Mouse (Mus musculus): ENCODE measurements around the gene Galnt14. TPM values are rescaled to one million over a fixed set of nuclear protein-coding genes. Genes with fewer than 3 reads are reported as not detected.
A peak's percentile ranks its signal among the peaks of the same experiment; 100 is the strongest.

Galnt14 gene
- total RNA-seq, 2 experiments from 2014 or later, result 20.1 to 20.8 TPM

DNA sequence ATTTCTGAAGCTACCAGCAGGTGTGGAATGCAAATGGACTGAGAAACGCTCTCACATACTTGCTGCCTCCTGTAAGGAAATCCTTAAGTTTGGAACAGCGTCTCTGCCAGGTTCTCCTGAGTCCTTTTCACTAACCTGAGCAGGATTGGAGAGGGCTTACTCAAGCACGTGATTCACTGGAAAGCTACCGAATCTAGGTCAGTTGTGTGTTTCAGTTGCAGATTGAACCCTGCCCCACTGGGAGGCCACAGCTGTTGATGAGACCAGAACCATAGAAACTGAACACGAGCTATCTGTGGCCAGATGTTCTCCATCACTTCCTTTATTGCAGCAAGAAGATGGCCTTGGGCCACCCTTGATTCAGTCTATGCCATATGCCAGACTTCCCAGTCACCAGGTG lies 38.3 kb downstream of the Galnt14 start:
- intact Hi-C loops (cut with DNase I), result no loop called here
- DNase-seq (ENCODE audit: low spot score in 2 of 2), result no peak

DNA sequence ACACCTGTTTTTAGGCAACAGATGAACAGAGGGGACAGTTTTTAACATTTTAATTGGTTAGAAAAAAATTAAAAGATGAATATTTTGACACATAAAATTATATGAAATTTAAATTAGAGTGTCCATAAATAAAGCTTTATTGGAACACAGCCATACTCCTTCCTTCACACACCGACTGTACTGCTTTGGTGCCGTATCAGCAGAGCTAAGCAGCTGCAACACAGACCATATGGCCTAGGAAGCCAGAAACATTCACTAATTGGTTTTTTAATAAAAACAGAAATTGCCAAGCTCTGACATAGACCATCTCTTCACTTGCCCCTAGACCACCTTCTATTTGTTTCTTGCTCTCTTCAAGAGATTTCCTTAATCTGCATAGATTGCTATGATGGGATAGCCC lies 40.2 kb downstream of the Galnt14 start:
- no peak for DNase-seq (ENCODE audit: low spot score in 2 of 2)
- intact Hi-C loops (cut with DNase I), result no loop called here

DNA sequence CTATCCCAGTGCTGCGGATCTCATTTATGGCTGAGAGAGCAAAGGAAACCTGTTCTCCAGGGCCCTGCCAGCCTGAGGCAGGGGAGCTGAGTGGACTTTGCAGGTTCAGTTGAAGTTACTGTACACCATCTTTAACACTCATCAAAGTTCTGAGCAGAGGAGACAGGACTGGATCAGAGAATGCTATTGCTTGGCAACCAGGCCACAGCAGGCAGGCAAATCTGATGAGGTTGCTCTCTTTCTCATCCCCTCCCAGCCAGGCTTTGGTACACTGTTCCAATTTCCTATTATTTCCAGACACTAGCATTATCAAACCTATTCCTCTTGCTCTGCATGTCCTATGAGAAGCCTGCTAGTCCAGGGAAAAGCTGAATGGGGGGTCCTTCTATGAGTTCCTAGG lies 41.3 kb downstream of the Galnt14 start:
- intact Hi-C loops (cut with DNase I), result no loop called here
- no peak for DNase-seq (ENCODE audit: low spot score in 2 of 2)

DNA sequence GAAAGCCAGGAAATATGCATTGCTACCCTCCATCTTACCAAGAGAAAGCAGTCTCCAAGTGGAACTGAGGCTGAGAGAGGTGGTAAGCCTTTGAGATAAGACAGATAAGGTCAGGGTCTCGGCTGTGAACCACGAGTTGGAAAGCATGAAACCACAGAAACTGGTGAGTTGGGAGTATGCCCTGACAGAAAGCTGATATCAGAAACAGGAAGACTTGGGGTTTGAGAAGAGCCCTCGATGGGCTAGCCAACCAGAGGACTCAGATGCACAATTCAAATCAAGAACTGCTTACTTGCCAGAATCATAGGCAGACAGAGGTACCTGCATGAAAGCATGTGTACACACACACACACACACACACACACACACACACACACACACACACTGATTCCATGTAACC lies 47.0 kb downstream of the Galnt14 start:
- DNase-seq (ENCODE audit: low spot score in 2 of 2), result no peak
- intact Hi-C loops (cut with DNase I), result no loop called here

DNA sequence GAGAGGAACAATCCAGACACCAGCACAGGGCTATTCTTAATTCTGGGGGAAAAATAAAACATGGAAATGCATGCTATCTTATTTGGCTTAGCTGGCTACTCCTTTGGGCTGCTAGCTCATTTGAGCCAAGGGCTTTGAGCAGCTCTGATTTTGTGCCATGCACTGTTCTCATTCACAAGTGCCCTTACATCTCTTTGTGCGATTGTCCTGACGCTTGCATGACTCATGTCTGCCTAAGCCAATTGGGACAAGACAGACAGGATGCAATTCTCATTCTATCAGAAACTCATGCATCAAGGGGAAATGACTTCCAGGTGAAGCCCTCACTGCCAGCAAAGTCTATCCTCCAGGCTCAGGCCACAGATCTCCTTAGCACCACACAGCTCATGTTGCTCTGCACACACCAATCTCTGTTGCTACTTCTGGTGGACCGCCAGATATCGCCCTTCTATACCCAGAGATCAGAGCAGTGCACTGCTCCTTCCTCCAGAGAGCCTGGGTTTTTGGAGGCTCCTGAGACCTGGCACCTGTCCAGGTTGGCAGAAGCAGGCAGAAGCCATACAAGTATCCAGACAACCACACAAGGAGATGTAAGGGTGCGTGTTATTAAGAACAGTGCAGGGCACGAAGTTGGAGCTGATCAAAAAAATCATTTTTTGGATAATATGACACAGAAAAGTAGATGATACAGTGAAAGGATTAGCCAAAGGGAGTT lies 51.4 kb downstream of the Galnt14 start:
- intact Hi-C loops (cut with DNase I), result no loop called here
- no peak for DNase-seq (ENCODE audit: low spot score in 2 of 2)

DNA sequence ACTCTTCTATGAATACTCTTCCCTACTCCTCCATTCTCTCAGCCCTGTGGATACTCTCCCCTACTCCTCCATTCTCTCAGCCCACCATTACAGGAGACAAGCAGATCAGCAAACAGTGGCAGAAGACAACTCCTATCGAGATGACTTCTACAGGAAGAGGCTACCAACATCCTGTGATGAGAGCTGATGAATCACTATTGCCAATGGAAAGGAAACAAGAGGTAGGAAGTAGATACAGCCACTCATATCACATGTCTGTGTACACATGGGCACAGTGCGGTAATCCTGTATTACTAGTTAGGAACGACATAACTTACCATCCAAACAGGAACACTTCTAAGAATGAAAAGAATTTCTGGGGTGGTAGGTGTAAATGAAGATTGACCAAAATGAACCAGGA lies 53.9 kb downstream of the Galnt14 start:
- DNase-seq (ENCODE audit: low spot score in 2 of 2), result no peak
- intact Hi-C loops (cut with DNase I), result no loop called here

DNA sequence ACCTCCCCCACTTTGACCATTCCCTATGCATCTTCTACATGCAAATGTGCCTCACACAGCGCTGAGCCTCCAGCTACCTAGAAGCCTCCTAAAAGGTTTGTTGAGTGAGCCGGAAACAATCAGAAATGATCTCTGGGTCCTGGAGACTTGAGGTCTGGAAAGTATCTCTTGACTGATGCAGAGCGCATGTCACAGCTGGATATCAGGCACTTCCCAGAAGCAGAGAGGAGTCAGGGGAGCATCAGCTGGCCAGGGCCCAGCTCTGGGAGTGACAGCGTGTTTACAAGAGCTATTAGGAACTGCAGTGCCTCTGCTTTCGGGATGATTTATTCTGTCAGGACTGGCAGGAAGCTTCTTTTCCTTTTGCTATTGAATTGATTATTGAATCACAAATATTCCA lies 56.0 kb downstream of the Galnt14 start:
- intact Hi-C loops (cut with DNase I), result no loop called here
- DNase-seq (ENCODE audit: low spot score in 2 of 2), result no peak

DNA sequence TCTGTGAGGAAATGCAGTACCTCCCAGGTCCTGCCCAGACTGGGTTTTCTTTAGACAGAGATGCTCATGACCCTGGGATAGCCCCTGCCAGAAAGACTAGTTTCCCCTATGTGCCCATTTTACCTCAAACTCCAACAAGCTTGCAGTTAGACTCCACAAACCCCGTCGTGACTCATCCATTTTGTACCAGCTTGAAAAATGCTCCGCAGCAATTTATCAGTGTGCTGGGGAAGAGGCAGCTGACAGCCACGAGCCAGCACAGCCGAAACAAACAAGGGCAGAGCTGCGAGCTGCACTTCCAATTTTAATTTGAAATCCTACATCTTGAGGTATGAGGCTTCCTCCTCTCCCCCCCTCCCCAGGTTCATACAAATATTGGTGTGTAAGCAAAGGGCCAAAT lies 60.9 kb downstream of the Galnt14 start:
- peak in 1 of 2 experiments; percentile 8 for DNase-seq (ENCODE audit: low spot score in 2 of 2)
- intact Hi-C loops (cut with DNase I), result no loop called here

DNA sequence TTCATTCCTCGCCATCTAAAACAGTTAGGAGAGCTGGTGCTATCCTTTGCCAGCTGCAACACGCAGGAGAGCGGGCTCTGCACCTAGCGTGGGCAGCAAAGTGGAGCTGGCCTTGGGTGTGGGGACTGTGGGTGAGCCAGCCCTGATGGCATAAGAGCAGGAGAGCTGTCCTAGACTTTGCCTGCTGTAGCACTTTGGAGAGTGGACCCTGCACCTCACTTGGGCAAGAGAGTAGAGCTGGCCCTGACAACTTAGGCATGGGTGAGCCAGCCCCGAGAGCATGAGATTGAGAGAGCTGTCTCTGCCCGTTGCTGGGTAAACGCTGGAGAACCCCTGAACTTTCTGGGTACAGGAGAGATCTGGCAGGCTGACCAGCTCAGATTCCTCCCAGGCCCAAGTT lies 68.6 kb downstream of the Galnt14 start:
- intact Hi-C loops (cut with DNase I), result no loop called here
- DNase-seq (ENCODE audit: low spot score in 2 of 2), result no peak

DNA sequence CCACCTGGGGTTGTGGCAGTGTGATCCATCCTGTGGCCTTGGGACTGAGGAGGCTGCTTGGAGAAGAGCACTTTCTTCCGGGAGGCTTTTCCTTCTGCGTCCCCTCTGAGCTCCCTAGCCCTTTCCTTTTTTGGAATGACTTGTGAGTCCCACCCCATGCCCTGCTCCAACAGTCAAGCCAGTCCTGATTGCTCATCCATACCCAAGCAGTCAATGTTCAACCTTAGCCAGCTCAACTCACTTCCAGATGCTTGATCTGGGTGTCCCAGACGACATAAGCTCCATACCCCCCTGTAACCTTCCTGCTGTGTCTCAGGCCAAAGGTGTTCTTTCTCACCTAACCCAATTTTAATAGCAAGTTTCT lies 70.2 kb downstream of the Galnt14 start:
- no peak for DNase-seq (ENCODE audit: low spot score in 2 of 2)
- intact Hi-C loops (cut with DNase I), result no loop called here

DNA sequence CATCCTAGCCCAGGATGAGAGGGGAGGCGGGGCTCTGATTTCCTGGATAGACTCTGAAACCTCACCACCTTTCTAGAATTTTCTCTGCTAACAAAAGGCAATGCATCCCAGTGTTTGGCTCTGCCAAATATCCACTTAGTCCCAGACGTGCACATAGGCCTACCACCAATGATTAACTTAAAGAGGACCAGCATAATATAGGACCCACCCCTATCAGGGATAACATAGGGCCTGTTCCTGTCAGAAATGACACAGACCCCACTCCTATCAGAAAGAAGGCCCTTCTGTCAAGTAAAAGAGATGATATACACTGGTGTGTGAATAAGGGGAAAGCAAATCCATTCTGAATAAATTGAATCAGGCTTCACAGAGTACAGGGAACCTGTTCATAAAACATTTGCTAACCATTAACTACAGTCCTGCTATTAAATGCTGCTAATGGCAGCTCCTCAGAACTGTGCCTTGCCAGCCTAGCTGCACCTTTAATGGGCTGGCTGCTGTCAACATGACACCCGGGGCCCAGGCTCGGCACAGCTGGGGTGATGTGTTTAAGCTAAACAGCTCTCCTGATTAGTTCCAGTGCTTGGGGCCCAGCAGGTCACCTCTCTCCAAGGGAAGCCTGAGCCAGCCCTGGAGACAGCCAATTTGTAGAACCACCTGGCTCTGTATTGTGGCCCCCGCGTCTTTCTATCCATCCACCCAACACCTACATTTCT lies 70.7 kb downstream of the Galnt14 start:
- no peak for DNase-seq (ENCODE audit: low spot score in 2 of 2)
- intact Hi-C loops (cut with DNase I), result no loop called here

DNA sequence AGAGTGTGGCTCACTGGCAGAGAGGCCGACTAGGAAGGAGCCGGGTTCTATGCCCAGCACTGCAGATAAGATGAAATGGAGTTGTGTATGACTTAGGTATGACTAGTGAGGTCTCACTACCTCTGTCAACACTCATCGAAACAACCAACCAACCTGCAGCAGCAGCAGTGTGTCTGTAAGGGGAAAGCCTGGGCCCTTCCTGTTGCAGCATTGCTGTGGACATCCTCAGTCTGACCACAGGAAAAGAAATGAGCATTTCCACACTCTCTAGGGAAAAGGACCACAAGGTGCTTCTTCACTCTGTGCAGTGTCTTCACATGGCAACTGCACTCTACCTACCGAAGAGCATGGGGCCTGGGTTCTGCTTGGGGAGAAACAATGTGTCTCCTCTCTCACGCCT lies 73.3 kb downstream of the Galnt14 start:
- DNase-seq (ENCODE audit: low spot score in 2 of 2), result no peak
- intact Hi-C loops (cut with DNase I), result no loop called here

DNA sequence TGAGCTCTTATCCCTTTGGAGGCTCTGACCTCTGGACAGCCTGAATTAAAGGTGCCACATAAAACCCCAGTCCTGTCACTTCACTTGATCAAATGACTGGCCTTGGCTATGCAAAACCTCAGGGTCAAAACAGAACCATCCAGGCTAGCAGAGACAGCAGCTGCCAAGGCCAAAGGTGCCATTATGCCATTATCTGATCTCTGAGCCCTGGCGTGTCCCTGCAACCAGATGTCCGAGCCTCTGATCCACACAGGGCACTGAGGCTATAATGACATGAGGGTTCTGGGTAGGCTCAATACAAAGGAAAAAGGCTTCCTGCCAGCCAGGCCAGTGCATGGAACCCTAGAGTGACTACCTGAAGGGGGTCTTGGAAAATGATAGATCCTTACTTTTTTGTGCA lies 75.4 kb downstream of the Galnt14 start:
- DNase-seq (ENCODE audit: low spot score in 2 of 2), result no peak
- intact Hi-C loops (cut with DNase I), result no loop called here

DNA sequence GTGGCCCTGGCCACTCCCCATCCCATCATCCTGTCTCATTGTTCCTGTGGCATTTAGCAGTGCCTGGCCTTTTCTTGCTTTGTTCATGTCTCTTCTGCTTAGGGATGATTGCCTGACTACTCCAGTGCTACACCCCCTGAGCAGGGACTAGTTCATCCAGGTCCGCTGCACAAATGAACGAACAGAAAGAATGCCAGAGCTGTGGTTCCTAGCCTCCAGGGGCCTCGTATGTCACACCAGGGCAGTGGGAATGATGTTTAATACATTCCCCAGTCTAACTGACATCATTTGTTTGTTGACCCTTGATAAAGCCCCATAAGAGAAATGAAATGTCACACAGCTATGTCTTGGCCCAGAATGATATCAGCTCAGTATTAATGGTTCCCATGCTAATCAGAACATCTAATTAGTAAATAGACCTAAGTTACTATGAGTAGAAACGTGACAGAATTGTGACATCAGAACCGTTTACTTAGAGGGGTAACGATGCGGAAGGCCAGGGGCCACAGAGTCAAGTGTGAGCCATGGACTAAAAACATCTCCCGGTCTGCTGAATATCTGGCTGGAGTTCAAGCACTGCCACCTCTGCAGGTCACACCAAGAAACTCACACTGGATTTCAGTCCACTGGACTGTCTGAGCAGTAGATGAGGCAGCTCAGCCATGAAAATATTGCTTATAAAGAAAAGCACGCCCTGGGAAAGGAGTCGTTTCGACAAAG lies 76.1 kb downstream of the Galnt14 start:
- intact Hi-C loops (cut with DNase I), result no loop called here
- DNase-seq (ENCODE audit: low spot score in 2 of 2), result no peak

DNA sequence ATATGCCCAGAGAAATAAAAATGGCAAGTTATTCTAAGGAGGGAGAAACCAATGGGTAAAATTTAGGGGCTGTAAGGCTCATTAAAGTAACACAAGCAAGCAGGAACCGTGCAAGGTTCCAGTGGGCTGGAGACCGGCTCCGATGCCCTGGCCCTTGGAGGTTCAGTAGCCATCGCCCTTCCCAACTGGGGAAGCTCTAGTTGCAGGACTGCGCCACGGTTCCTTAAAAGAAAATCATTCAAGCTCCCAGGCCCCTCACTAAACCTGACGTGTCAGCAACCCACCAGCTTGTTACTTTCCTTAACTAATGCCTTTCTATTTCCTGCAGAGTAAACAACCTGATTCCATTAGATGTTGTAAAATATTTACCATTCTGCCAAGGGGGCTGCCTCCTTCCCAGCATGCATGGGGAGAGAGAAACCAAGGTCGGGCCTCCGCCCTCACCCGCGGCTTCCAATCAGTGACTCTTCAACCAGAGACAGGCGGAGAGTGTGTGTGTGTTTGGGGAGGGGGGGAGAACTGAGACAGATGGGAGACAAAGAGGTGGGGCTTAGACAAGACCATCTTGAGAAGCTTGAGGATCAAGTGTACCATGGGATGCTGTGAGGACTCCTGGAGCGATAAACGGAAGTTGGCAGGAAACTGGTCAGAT lies 81.9 kb downstream of the Galnt14 start:
- DNase-seq (ENCODE audit: low spot score in 2 of 2), result no peak
- intact Hi-C loops (cut with DNase I), result no loop called here

DNA sequence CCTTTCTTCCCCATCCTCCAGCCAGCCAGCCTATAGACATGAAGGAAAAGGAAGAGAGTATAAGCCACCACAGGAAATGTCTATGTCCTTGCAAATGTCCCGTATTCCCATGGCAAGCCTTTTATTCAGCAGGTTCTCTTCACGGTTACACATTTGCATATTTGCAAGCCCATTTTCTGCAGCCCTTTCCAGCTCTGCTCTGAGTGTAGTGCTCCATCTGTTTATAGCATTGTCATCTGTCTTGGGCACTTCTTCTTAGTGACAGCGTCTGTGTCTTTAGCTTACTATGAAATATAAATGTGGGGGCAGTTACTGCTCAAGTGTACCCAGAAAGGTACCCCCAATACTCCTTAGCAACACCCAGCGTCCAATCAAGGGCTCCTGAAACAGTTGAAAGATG lies 83.3 kb downstream of the Galnt14 start:
- peak in 1 of 2 experiments; percentile 8 for DNase-seq (ENCODE audit: low spot score in 2 of 2)
- intact Hi-C loops (cut with DNase I), result no loop called here

DNA sequence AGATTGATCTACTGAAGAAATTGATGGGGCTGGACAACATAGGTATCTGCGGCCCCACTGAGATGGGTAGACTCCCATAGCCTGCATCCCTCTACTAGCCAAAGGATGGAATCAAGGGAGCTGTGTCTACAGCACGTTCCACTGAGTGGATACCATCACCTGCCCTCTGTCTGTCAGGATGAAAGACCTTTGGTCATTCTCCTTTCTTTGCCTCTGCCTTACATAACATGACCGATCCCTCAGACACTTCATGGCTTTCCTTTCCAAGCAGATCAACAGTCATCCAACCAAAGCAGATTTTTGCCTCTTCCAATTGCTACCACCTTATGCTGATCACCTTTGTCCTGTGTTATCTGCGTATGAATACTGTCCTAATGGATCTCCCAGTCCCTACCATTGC lies 90.2 kb downstream of the Galnt14 start:
- intact Hi-C loops (cut with DNase I), result no loop called here
- no peak for DNase-seq (ENCODE audit: low spot score in 2 of 2)

DNA sequence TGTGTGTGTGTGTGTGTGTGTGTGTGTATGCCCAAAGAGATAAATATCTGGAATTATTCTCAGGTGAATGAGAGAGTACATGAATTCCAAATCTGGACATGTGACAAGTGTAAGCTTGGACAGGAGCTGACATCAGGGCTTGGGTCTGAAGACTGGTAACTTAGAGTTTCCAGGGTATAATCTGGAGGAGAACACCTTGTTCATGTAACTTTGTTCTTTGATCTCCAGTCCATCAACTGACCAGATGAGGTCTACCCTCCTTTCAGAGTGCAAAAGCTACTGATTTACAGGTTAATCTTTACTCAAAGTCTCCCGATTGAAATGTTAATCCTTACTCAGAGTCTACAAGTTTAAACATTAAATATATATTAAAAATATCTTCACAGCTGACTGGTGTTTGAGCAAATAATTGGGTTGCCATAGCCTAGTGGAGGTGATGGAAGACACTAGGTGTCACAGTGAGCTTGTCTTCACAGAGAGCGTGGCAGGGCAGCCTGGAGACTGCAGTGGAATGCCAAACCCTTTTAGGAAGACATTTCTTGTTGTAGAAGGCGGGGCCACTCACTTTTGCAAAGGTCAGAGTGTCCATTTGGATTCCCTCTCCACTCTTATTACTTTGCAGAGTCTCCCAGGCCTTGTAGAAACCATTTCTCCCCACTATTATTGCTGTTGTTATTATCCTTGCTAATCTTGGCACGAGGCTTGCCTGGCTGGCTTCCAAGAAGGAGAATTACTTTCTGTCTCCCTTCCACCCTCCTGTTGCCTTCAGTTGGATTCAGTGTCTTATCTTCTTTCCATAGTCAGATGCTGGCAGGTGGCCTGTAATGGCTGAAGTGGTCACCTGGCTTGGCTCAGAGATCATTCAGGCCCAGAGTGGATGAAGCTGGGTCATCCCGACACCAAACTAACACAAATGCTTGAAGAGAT lies 107.4 kb downstream of the Galnt14 start:
- no peak for DNase-seq (ENCODE audit: low spot score in 2 of 2)
- intact Hi-C loops (cut with DNase I), result no loop called here

DNA sequence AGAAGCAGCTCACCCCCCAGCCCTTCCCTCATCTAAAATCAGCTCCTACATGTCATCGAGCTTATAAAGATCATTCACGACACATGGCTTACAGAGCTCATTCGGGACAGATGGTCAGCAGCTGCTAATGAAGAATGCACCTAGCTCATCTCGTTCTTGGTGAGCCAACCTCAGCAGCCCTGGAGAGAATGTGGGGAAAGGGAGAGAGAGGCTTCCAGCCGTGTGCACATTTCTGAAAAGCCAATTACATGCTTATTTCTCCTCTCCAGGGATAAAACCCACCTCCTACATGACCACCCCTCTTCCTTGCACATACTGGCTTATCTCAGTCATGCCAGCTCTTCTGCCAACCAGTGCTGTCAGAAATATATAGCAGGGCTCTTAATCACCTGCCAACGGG lies 110.3 kb downstream of the Galnt14 start:
- intact Hi-C loops (cut with DNase I), result no loop called here
- DNase-seq (ENCODE audit: low spot score in 2 of 2), result no peak

DNA sequence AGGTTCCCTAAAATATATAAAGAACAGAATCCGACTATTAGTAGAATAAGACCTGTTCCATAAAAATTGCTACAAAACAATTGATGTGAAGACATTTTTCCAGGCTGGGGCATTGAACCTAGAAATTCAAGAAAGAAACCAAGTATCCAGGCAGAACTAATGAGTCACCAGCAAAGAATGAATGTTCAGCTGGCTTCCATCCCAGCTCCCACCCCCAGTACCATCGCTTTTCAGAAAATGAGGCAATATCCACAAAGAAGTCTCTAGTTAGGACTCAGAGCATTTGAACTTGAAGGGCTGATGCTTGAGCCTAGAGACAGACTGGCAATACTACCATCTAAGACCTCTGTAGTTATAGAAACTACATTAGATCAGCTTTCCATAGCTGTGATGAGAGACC lies 118.2 kb downstream of the Galnt14 start:
- intact Hi-C loops (cut with DNase I), result no loop called here
- DNase-seq (ENCODE audit: low spot score in 2 of 2), result no peak
